Mouse (Mus musculus): ENCODE data around the gene Spata48. TPM values are rescaled to one million over a fixed set of nuclear protein-coding genes. Genes with fewer than 3 reads are reported as not detected.

Spata48 gene
- polyA plus RNA-seq (2012; rRNA removed): 0.62 and 1.0 TPM in 2 replicates

GRCm38 (mm10) chr11:11461635-11462560, at the start of gene Spata48, which contains the start of gene Zpbp:
Gene Spata48, plus strand, starts transcription at chr11:11462094.
Gene Zpbp, minus strand, starts transcription at chr11:11462408.
- WGBS: 2% methylated on average over 66 of the region's 66 CpGs
- Histone ChIP-seq H3K27ac (ENCODE audit: insufficient read depth, low read length) (no peak within 1 kb of the TSS), H3K4me1 (ENCODE audit: control insufficient read depth, insufficient read depth, low read length) (no peaks in the 10 kb centered on the region), H3K27me3 (ENCODE audit: control insufficient read depth, insufficient read depth, low read length) (no peaks in the 10 kb centered on the region), H3K4me3 (replicated peaks; ENCODE audit: insufficient read depth, low read depth, low read length) (peak within 1 kb of the TSS; percentile 45)
- DNase-seq: peak; percentile 82 to 85
- TF ChIP-seq CTCF (IDR thresholded peaks at IDR 0.05; ENCODE audit: borderline replicate concordance, insufficient read depth, low read depth, low read length): peak; percentile 56
- peak; percentile 31; the same call in 1 of the 2 replicates for TF ChIP-seq POLR2A (IDR thresholded peaks at IDR 0.05; ENCODE audit: borderline replicate concordance, insufficient read depth, low read length)

- no peak for DNase-seq
- no peaks in the 10 kb centered on the region for H3K27me3 ChIP-seq (ENCODE audit: control insufficient read depth, insufficient read depth, low read length)
- TF ChIP-seq POLR2A (IDR thresholded peaks at IDR 0.05; ENCODE audit: borderline replicate concordance, insufficient read depth, low read length) (no peak), CTCF (IDR thresholded peaks at IDR 0.05; ENCODE audit: borderline replicate concordance, insufficient read depth, low read depth, low read length) (no peak)
- no peaks in the 10 kb centered on the region for H3K4me1 ChIP-seq (ENCODE audit: control insufficient read depth, insufficient read depth, low read length)
- 90% methylated on average over 5 of the region's 5 CpGs for WGBS
- no peak overlapping the region for H3K4me3 ChIP-seq (replicated peaks; ENCODE audit: insufficient read depth, low read depth, low read length)
- H3K27ac ChIP-seq (ENCODE audit: insufficient read depth, low read length): no peak overlapping the region
Measured at GRCm38 (mm10) chr11:11414188-11414587, 47.7 kb upstream of the Spata48 start.

DNA sequence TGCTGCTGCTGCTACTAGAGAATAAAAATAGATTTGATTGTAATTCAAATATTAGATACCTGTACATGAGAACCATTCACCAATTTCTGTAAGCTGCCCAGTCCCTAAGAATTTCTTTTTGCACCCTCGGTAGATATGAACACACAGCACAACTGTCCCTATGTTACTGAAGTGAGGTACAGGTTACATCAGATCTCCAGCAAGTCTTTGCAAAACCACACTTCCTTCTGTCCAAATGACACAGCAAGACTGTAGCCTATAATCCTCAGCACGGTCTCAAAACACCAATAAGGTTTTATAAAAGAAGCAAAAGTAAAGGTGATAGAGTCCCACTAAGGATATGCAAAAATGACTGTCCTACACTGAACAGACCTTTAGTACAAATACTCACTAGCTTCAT, 44.5 kb upstream of the Spata48 start:
- H3K27me3 ChIP-seq (ENCODE audit: control insufficient read depth, insufficient read depth, low read length): no peaks in the 10 kb centered on the region
- no peaks in the 10 kb centered on the region for H3K4me1 ChIP-seq (ENCODE audit: control insufficient read depth, insufficient read depth, low read length)
- no peak overlapping the region for H3K27ac ChIP-seq (ENCODE audit: insufficient read depth, low read length)
- no peak for TF ChIP-seq POLR2A (IDR thresholded peaks at IDR 0.05; ENCODE audit: borderline replicate concordance, insufficient read depth, low read length)
- TF ChIP-seq CTCF (IDR thresholded peaks at IDR 0.05; ENCODE audit: borderline replicate concordance, insufficient read depth, low read depth, low read length): no peak
- no peak for DNase-seq
- 77% methylated on average over 2 of the region's 2 CpGs for WGBS
- no peak overlapping the region for H3K4me3 ChIP-seq (replicated peaks; ENCODE audit: insufficient read depth, low read depth, low read length)

GRCm38 (mm10) chr11:11455037-11455436, 6.9 kb upstream of the Spata48 start:
- 40% methylated on average over 2 of the region's 2 CpGs for WGBS
- DNase-seq: no peak
- H3K4me1 ChIP-seq (ENCODE audit: control insufficient read depth, insufficient read depth, low read length): no peaks in the 10 kb centered on the region
- TF ChIP-seq CTCF (IDR thresholded peaks at IDR 0.05; ENCODE audit: borderline replicate concordance, insufficient read depth, low read depth, low read length): no peak
- TF ChIP-seq POLR2A (IDR thresholded peaks at IDR 0.05; ENCODE audit: borderline replicate concordance, insufficient read depth, low read length): no peak
- no peaks in the 10 kb centered on the region for H3K27me3 ChIP-seq (ENCODE audit: control insufficient read depth, insufficient read depth, low read length)
- H3K4me3 ChIP-seq (replicated peaks; ENCODE audit: insufficient read depth, low read depth, low read length): no peak overlapping the region
- no peak overlapping the region for H3K27ac ChIP-seq (ENCODE audit: insufficient read depth, low read length)

DNA sequence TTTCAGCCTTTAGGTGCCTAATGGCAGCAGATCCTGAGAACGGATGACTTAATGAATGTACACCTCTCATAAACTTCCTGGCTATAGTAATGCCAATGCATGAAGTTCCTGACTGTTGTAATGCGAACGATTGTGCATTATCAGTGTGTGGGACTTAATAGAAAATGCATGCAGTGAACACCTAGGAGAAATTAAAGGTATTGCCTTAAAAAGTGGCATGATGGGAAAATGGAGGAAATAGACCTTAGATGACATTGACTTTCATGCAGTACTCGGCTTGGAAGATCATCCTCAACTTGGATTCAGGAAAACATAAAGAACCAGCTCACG, 632 bp downstream of the Spata48 start:
- no peak overlapping the region for H3K27ac ChIP-seq (ENCODE audit: insufficient read depth, low read length)
- no peaks in the 10 kb centered on the region for H3K4me1 ChIP-seq (ENCODE audit: control insufficient read depth, insufficient read depth, low read length)
- no peaks in the 10 kb centered on the region for H3K27me3 ChIP-seq (ENCODE audit: control insufficient read depth, insufficient read depth, low read length)
- TF ChIP-seq POLR2A (IDR thresholded peaks at IDR 0.05; ENCODE audit: borderline replicate concordance, insufficient read depth, low read length): no peak
- TF ChIP-seq CTCF (IDR thresholded peaks at IDR 0.05; ENCODE audit: borderline replicate concordance, insufficient read depth, low read depth, low read length): no peak
- peak overlapping the region; percentile 45 for H3K4me3 ChIP-seq (replicated peaks; ENCODE audit: insufficient read depth, low read depth, low read length)
- no peak for DNase-seq
- 81% methylated on average over 5 of the region's 5 CpGs for WGBS

- no peak for TF ChIP-seq CTCF (IDR thresholded peaks at IDR 0.05; ENCODE audit: borderline replicate concordance, insufficient read depth, low read depth, low read length)
- TF ChIP-seq POLR2A (IDR thresholded peaks at IDR 0.05; ENCODE audit: borderline replicate concordance, insufficient read depth, low read length): no peak
- DNase-seq: no peak
- Histone ChIP-seq H3K4me3 (replicated peaks; ENCODE audit: insufficient read depth, low read depth, low read length) (no peak overlapping the region), H3K4me1 (ENCODE audit: control insufficient read depth, insufficient read depth, low read length) (no peaks in the 10 kb centered on the region), H3K27me3 (ENCODE audit: control insufficient read depth, insufficient read depth, low read length) (no peaks in the 10 kb centered on the region), H3K27ac (ENCODE audit: insufficient read depth, low read length) (no peak overlapping the region)
Measured at GRCm38 (mm10) chr11:11468924-11469323, 7.0 kb downstream of the Spata48 start.

GRCm38 (mm10) chr11:11484378-11484777, 22.5 kb downstream of the Spata48 start:
- no peak for TF ChIP-seq CTCF (IDR thresholded peaks at IDR 0.05; ENCODE audit: borderline replicate concordance, insufficient read depth, low read depth, low read length)
- TF ChIP-seq POLR2A (IDR thresholded peaks at IDR 0.05; ENCODE audit: borderline replicate concordance, insufficient read depth, low read length): no peak
- WGBS: 67% methylated on average over 8 of the region's 8 CpGs
- Histone ChIP-seq H3K27me3 (ENCODE audit: control insufficient read depth, insufficient read depth, low read length) (no peaks in the 10 kb centered on the region), H3K4me1 (ENCODE audit: control insufficient read depth, insufficient read depth, low read length) (no peaks in the 10 kb centered on the region), H3K27ac (ENCODE audit: insufficient read depth, low read length) (no peak overlapping the region), H3K4me3 (replicated peaks; ENCODE audit: insufficient read depth, low read depth, low read length) (no peak overlapping the region)
- no peak for DNase-seq

- TF ChIP-seq CTCF (IDR thresholded peaks at IDR 0.05; ENCODE audit: borderline replicate concordance, insufficient read depth, low read depth, low read length) (no peak), POLR2A (IDR thresholded peaks at IDR 0.05; ENCODE audit: borderline replicate concordance, insufficient read depth, low read length) (no peak)
- H3K4me1 ChIP-seq (ENCODE audit: control insufficient read depth, insufficient read depth, low read length): no peaks in the 10 kb centered on the region
- 54% methylated on average over 5 of the region's 5 CpGs for WGBS
- no peak overlapping the region for H3K4me3 ChIP-seq (replicated peaks; ENCODE audit: insufficient read depth, low read depth, low read length)
- no peak overlapping the region for H3K27ac ChIP-seq (ENCODE audit: insufficient read depth, low read length)
- no peak for DNase-seq
- H3K27me3 ChIP-seq (ENCODE audit: control insufficient read depth, insufficient read depth, low read length): no peaks in the 10 kb centered on the region
Measured at GRCm38 (mm10) chr11:11492044-11492443, 30.1 kb downstream of the Spata48 start.
